Comparison of ENCODE assay signal across 8 mouse cellular contexts in the genomic region with DNA sequence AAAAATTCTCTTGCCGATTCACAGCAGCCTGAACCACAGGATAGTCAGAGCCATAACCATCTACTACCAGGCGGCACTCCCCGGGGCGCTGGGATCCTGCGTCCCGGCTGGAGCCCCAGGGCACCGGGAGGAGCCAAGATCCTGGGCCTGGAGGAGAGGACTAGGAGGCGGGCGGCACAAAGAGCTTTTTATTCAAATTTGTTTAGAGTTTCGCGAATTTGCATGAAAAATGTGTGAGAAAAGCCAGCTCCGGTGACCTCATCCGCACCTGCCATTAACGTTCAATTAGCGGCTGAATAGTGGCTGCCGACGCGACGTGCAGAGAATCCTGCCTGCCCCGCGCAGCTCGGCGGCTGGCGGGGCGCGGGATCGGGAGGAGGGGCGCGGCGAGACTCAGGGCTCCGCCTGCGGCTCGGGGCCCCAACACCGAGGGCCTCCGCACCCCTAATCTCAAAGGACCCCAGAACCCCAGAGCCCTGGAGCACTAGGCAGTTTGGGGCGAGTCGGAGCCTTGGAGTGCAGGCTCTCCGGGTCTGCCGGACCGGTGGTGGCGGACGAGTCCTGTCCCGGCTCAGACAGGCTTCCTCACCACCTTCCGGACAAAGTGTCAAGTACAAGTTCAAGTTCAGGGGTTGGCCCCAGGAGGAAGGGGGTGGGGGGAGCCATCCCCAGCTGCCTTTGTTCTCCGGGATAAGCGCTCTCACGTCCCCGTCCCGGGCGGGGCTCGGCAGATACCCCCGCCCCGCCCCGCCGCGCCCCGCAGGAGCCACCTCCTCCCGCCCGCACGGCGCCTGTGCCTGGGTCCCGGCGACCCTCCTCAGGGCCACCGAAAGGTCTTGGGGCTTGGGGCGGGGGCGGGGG.
A peak's percentile ranks its signal among the peaks of the same experiment; 100 is the strongest.
DNase-seq lines count a peak whose midpoint lies in the region; ATAC-seq and TF ChIP-seq lines count a peak whose summit lies in the region.

No protein-coding gene starts in this region.

- peak; percentile 71 for ATAC-seq in forebrain, embryonic 14.5 days
- no peak for ATAC-seq in inflammation-experienced regulatory T-cells, adult 6 months

- under 1% methylated on average over 55 of the region's 66 CpGs for WGBS in forebrain, embryonic 14.5 days
- WGBS in midbrain, embryonic 10.5 days, result under 1% methylated on average over 66 of the region's 66 CpGs

- H3K4me3 ChIP-seq in layer of hippocampus, adult 2 months, result peak overlapping the region; percentile 76
- H3K4me3 ChIP-seq in forebrain, embryonic 14.5 days (ENCODE audit: low read depth, low read length), result peak overlapping the region; percentile 54
- peak overlapping the region; percentile 58 for H3K4me3 ChIP-seq in midbrain, embryonic 10.5 days

- peaks cover 68% of the 10 kb centered on the region for H3K4me1 ChIP-seq in forebrain, embryonic 14.5 days (ENCODE audit: control insufficient read depth, insufficient read depth, low read length)
- H3K4me1 ChIP-seq in midbrain, embryonic 10.5 days, result peaks cover 65% of the 10 kb centered on the region

- H3K27me3 ChIP-seq in forebrain, embryonic 14.5 days (replicated peaks; ENCODE audit: control insufficient read depth, insufficient read depth, low read length), result no peaks in the 10 kb centered on the region
- H3K27me3 ChIP-seq in midbrain, embryonic 10.5 days (ENCODE audit: low read depth, poor library complexity, severe bottlenecking), result peaks cover 100% of the 10 kb centered on the region

- H3K4me2 ChIP-seq in forebrain, embryonic 14.5 days (ENCODE audit: low read length), result peak overlapping the region; percentile 86

- peak overlapping the region; percentile 92 for H3K27ac ChIP-seq in layer of hippocampus, adult 2 months
- H3K27ac ChIP-seq in forebrain, embryonic 14.5 days (ENCODE audit: low read depth, low read length), result peak overlapping the region; percentile 100
- H3K27ac ChIP-seq in midbrain, embryonic 10.5 days (replicated peaks), result peak overlapping the region; percentile 89

- TF ChIP-seq CTCF in layer of hippocampus, adult 2 months (conservative IDR thresholded peaks at IDR 0.05), result no peak

- peak in 1 of 2 experiments; percentile 58 for DNase-seq in layer of hippocampus, adult 2 months (ENCODE audit: low spot score in 2 of 2)
- no peak for DNase-seq in layer of hippocampus, adult 9-11 months
- peak; percentile 69 for DNase-seq in brain, adult 2 months (ENCODE audit: low read depth, low spot score)
- peak; percentile 96 for DNase-seq in forebrain, embryonic 14.5 days (ENCODE audit: low spot score)
- peak; percentile 25 for DNase-seq in kidney, adult 9 months
- DNase-seq in midbrain, embryonic 10.5 days (ENCODE audit: low spot score), result peak; percentile 64
- peak; percentile 33 to 39 for DNase-seq in thymus, postnatal 36 days

- no peaks in the 10 kb centered on the region for H3K9me3 ChIP-seq in forebrain, embryonic 14.5 days (replicated peaks; ENCODE audit: control insufficient read depth, low read length)
- no peaks in the 10 kb centered on the region for H3K9me3 ChIP-seq in midbrain, embryonic 10.5 days (replicated peaks)

- peak overlapping the region; percentile 96 for H3K9ac ChIP-seq in forebrain, embryonic 14.5 days (ENCODE audit: low read length)

- H3K36me3 ChIP-seq in forebrain, embryonic 14.5 days (ENCODE audit: control insufficient read depth, insufficient read depth, low read length), result peaks cover 29% of the 10 kb centered on the region
- H3K36me3 ChIP-seq in midbrain, embryonic 10.5 days, result 0 out of 2 replicates have a peak, but pooled peaks cover 3% of the 10 kb centered on the region
